Mouse (Mus musculus) cerebellum, postnatal 4 days (tissue): ENCODE measurements around the gene Map4k5.

Experiments used
- DNase-seq, 2 experiments: peaks; one replicate each; pipeline ENCODE4 v3.0.0; 2022; ENCODE audit warnings: low spot score in 2 of 2, mixed read lengths in 1 of 2

The Map4k5 gene

DNA sequence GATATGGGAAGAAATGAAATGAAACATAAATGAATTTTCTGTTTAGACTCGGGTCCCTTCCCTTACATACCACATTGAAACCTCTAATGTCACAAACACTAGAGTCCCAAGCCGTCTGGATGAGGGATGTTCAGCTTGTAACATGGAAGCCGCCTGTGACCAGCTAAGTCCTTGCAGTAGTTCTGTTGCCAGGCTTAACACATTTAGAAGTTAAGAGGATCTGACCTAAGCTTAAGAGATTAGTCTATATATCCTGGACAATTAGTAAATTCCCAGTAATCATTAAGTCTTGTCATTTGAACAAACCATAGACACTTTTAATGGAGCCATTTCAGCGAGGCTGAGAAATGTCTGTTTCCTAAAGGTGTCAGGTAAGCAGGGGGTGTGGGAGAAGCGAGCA is 137.0 kb downstream of the Map4k5 start:
- DNase-seq = no peak

DNA sequence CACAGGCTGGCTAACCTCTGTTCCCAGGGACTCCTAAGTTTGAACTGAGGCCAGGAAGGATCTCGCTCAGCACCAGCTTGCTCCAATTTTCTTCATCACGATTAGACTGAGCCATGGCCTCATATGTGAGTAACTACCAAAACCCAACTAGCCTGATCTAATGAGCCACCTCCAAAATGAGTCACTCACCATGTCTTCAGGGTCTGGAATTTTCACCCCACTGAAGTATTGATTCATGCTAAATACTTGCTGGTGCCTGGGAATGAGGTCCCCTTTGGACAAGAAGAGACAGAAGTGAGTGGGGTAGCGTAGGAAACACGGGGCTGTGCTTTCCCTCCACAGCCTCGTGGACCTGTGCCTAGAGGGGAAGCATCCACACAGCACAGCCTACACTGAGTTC is 139.1 kb downstream of the Map4k5 start:
- no peak for DNase-seq
